Mouse (Mus musculus) limb, embryonic 12.5 days (tissue): Measurements from ENCODE around the gene Ppp1r18. TPM values are rescaled to one million over a fixed set of nuclear protein-coding genes. Genes with fewer than 3 reads are reported as not detected.

Source experiments
- ATAC-seq: fragments of 200-750 bp; cut with Nextera tagmentation; 2 replicates; pipeline ENCODE4 v1.8.0; 2017; ENCODE audit warnings: low read depth, moderate TSS enrichment; ENCODE audit not compliant: insufficient number of reproducible peaks, insufficient read depth, low FRiP score, low TSS enrichment
- H3K27ac ChIP-seq: fragments of 300-500 bp; sonication (generic); 2 replicates; pipeline ENCODE4 v1.5.1; 2016; ENCODE audit warnings: mild to moderate bottlenecking, moderate library complexity
- H3K27me3 ChIP-seq: fragments of 300-500 bp; sonication (generic); 2 replicates; pipeline ENCODE4 v1.6.1; 2016; ENCODE audit warnings: mild to moderate bottlenecking, moderate library complexity
- H3K36me3 ChIP-seq: fragments of 300-500 bp; sonication (generic); 2 replicates; pipeline ENCODE4 v1.6.1; 2016; ENCODE audit warnings: mild to moderate bottlenecking, moderate library complexity
- H3K4me1 ChIP-seq: fragments of 300-500 bp; sonication (generic); replicated peaks from 2 replicates; pipeline ENCODE4 v1.6.1; 2016
- H3K4me2 ChIP-seq: fragments of 300-500 bp; sonication (generic); 2 replicates; pipeline ENCODE4 v1.6.1; 2016; ENCODE audit warnings: mild to moderate bottlenecking, moderate library complexity
- H3K4me3 ChIP-seq: fragments of 300-500 bp; sonication (generic); replicated peaks from 2 replicates; pipeline ENCODE4 v1.5.1; 2016; ENCODE audit warnings: mild to moderate bottlenecking
- H3K9ac ChIP-seq: fragments of 300-500 bp; sonication (generic); replicated peaks from 2 replicates; pipeline ENCODE4 v1.6.1; 2016; ENCODE audit warnings: mild to moderate bottlenecking, moderate library complexity
- H3K9me3 ChIP-seq: fragments of 300-500 bp; sonication (generic); 2 replicates; pipeline ENCODE4 v1.6.1; 2016; ENCODE audit warnings: mild to moderate bottlenecking, moderate library complexity
- WGBS: fragments of 180-500 bp; shearing (Covaris S2); methylation state at CpG from one replicate; pipeline ENCODE4 v1.1.7; 2016; 5-methylcytosine and 5-hydroxymethylcytosine counted together
- polyA plus RNA-seq: library from polyadenylated mRNA; unstranded; fragments of >200 nt; fragmentation: Nextera tagmentation; extraction: Ambion mirVana; gene quantifications from 2 replicates; pipeline ENCODE4 v1.2.1, GENCODE M21; 2016

Ppp1r18 gene
- polyA plus RNA-seq, 1 experiment from 2014 or later, result 21.3 TPM

DNA sequence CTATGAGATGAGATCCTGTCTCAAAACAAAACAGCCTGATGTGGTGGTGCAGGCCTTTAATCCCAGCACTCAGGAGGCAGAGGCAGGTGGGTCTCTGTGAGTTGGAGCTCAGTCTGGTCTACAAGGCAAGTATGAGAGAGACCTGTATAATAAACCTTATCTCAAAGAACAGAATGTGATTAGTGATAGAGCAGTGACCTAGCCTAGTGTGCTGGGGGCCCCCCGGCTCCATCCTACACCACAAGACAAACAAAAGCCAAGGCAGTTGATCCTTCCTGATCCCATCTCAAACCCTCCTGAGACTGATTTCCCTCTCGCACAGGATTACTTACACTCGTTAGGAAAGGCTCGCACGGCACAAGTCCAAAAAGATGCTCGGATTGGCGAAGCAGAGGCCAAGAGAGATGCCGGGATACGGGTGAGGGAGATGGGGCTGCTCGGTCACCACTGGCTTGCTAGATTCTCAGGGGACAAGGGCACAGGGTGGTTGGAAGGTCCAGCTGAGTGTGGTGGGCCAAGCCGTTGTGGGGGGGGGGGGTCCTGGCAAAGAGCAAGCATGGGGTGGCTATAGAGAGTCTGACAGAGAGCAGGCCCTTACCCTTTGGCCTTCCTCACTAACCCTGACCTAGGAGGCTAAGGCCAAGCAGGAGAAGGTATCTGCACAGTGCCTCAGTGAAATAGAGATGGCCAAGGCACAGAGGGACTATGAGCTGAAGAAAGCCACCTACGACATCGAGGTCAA is 40.1 kb upstream of the Ppp1r18 start:
- H3K4me2 ChIP-seq, result no peak overlapping the region
- WGBS, result 94% methylated on average over 13 of the region's 13 CpGs

DNA sequence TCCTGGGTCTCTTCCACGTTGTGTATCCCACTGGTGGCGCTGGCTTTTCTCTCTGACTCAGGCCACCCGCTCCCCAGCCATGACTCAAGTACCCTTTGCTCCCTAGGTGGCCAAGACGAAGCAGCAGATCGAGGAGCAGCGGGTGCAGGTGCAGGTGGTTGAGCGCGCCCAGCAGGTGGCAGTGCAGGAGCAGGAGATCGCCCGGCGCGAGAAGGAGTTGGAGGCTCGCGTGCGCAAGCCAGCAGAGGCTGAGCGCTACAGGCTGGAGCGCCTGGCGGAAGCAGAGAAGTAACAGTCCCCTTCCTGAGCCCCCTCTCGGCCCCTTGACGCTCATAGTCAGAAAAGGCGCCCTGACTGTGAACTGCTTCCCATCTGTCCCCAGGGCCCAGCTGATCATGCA is 35.7 kb upstream of the Ppp1r18 start:
- peak; percentile 48 for ATAC-seq
- H3K4me3 ChIP-seq, result peak overlapping the region; percentile 18
- peak overlapping the region; percentile 45 for H3K4me2 ChIP-seq
- H3K27ac ChIP-seq, result peak overlapping the region; percentile 72
- H3K9me3 ChIP-seq, result no peaks in the 10 kb centered on the region
- peaks cover 82% of the 10 kb centered on the region for H3K36me3 ChIP-seq
- H3K27me3 ChIP-seq, result no peaks in the 10 kb centered on the region
- H3K4me1 ChIP-seq, result peaks cover 26% of the 10 kb centered on the region
- 0 out of 2 replicates have a peak overlapping the region, but pooled peaks have one; percentile 27 for H3K9ac ChIP-seq
- WGBS, result 1% methylated on average over 21 of the region's 21 CpGs

More for the DNA sequence above, 40.1 kb upstream of the Ppp1r18 start:
- no peak overlapping the region for H3K9ac ChIP-seq
- H3K27me3 ChIP-seq, result peaks cover 4% of the 10 kb centered on the region; the same call in 1 of the 2 replicates
- no peaks in the 10 kb centered on the region for H3K9me3 ChIP-seq
- ATAC-seq, result no peak
- H3K36me3 ChIP-seq, result peaks cover 43% of the 10 kb centered on the region
- H3K27ac ChIP-seq, result no peak overlapping the region
- no peak overlapping the region for H3K4me3 ChIP-seq
- H3K4me1 ChIP-seq, result peaks cover 32% of the 10 kb centered on the region

DNA sequence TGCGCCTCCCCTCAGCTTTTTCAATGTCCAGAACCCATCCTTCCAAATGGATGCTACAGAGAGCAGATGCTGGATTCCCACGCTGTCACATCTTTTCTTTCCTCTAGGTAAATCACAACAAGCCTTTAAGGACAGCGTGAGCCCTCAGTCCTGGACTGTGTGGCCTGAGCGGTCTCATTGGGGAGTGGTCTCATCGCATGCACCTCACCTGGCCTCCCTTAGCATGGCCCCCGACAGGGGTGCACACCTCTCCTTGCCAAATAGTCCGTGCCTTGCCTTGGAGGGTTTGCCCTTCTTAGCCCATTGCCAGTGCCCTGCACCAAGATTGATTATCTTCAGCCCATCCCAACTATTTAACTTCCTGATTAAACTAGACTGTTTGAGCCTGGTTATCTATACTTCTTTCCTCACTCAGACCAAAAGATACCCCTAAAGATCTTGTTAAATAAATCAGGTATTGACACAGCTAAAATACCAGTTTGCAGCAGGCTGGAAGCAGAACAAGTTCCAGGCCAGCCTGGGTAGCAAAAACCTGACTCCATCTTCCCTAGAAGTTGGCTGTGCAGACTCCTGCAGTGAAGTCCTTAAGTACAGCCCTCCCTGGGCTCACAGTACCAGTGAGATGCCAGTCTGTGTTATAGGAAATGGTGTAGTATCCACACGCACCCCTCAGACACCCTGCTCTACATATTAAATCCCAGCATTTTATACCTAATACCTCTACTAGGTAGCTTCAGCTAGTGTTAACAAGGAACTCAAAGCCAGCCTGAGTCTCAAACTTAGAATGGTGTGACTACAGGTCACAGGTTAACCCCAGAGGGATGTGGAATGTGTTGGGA is 32.8 kb upstream of the Ppp1r18 start:
- H3K36me3 ChIP-seq, result peaks cover 76% of the 10 kb centered on the region
- no peak overlapping the region for H3K4me2 ChIP-seq
- 66% methylated on average over 8 of the region's 8 CpGs for WGBS
- no peak overlapping the region; the same call in 1 of the 2 replicates for H3K4me3 ChIP-seq
- no peaks in the 10 kb centered on the region for H3K9me3 ChIP-seq
- peaks cover 40% of the 10 kb centered on the region for H3K4me1 ChIP-seq
- no peaks in the 10 kb centered on the region for H3K27me3 ChIP-seq
- 0 out of 2 replicates have a peak overlapping the region, but pooled peaks have one; percentile 5 for H3K27ac ChIP-seq
- no peak for ATAC-seq
- no peak overlapping the region for H3K9ac ChIP-seq

DNA sequence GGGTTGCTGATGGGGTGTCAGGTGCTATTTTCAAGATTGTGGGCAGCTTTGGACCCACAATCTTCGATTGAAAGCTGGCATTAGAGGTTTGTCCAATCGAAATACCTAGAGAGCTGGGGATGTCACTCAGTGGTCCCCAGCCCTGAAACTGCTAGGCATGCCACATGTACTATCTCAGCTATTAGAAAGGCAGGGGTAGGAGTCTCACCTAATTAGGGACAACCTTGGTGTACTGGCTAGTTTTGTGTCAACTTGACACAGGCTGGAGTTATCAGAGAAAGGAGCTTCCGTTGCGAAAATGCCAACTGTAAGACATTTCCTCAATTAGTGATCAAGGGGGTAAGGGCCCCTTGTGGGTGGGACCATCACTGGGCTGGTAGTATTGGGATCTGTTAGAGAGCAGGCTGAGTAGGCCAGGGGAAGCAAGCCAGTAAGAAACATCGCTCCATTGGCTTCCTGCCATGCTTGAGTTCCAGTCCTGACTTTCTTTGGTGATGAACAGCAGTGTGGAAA is 32.1 kb upstream of the Ppp1r18 start:
- Histone ChIP-seq H3K4me3 (no peak overlapping the region), H3K9me3 (no peaks in the 10 kb centered on the region), H3K36me3 (peaks cover 70% of the 10 kb centered on the region), H3K27me3 (no peaks in the 10 kb centered on the region), H3K9ac (no peak overlapping the region), H3K4me1 (peaks cover 40% of the 10 kb centered on the region), H3K4me2 (no peak overlapping the region), H3K27ac (no peak overlapping the region)
- WGBS, result 22% methylated on average over 5 of the region's 5 CpGs
- ATAC-seq, result no peak

DNA sequence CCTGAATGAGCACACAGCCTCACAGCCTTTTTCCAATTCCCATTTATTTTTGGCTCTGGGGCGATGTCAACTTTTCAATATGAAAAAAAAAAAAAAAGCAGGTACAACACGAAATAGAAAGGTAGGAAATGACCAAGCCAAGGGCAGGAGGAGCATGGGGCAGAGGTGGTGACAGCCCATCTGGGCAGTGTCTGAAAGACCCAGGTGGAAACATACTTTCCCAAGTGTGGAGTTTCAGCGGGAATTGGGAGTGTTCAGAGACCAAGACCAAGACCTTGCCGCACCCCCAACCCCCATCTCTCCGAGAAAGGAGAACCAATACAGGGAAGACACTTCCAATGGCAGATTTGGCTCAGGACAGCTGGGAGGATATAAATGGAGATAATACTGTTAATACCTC is 31.5 kb upstream of the Ppp1r18 start:
- H3K4me1 ChIP-seq, result peaks cover 40% of the 10 kb centered on the region
- no peak for ATAC-seq
- H3K36me3 ChIP-seq, result peaks cover 66% of the 10 kb centered on the region
- H3K4me2 ChIP-seq, result peak overlapping the region; percentile 1
- no peak overlapping the region for H3K4me3 ChIP-seq
- no peak overlapping the region for H3K9ac ChIP-seq
- 60% methylated on average over 5 of the region's 5 CpGs for WGBS
- H3K27ac ChIP-seq, result no peak overlapping the region
- no peaks in the 10 kb centered on the region for H3K27me3 ChIP-seq
- H3K9me3 ChIP-seq, result no peaks in the 10 kb centered on the region

DNA sequence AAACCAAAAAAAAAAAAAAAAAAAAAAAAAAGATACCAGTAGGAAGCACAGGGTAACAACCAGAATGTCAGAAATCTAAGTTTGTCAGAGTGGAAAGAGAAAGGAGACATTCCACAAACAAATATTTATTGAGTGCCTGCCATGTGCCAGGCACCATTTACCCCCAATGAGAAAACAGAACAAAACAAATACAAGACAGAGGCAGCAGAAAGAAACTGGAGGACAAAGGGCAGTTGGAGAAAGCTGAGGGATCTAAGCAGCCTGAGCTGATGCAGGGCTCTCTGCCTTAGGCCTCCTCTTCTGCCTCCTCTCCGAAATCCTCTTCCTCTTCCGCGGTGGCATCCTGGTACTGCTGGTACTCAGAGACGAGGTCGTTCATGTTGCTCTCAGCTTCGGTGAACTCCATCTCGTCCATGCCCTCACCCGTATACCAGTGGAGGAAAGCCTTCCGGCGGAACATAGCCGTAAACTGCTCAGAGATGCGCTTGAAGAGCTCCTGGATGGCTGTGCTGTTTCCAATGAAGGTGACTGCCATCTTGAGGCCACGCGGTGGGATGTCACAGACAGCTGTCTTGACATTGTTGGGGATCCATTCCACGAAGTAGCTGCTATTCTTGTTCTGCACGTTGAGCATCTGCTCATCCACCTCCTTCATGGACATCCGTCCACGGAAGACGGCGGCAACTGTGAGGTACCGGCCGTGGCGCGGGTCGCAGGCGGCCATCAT is 30.5 kb upstream of the Ppp1r18 start:
- Histone ChIP-seq H3K9ac (peak overlapping the region; percentile 52), H3K36me3 (peaks cover 66% of the 10 kb centered on the region), H3K27ac (0 out of 2 replicates have a peak overlapping the region, but pooled peaks have one; percentile 41), H3K27me3 (no peaks in the 10 kb centered on the region), H3K9me3 (no peaks in the 10 kb centered on the region), H3K4me1 (peaks cover 41% of the 10 kb centered on the region), H3K4me3 (peak overlapping the region; percentile 81), H3K4me2 (peak overlapping the region; percentile 74)
- ATAC-seq, result no peak
- 81% methylated on average over 26 of the region's 26 CpGs for WGBS

DNA sequence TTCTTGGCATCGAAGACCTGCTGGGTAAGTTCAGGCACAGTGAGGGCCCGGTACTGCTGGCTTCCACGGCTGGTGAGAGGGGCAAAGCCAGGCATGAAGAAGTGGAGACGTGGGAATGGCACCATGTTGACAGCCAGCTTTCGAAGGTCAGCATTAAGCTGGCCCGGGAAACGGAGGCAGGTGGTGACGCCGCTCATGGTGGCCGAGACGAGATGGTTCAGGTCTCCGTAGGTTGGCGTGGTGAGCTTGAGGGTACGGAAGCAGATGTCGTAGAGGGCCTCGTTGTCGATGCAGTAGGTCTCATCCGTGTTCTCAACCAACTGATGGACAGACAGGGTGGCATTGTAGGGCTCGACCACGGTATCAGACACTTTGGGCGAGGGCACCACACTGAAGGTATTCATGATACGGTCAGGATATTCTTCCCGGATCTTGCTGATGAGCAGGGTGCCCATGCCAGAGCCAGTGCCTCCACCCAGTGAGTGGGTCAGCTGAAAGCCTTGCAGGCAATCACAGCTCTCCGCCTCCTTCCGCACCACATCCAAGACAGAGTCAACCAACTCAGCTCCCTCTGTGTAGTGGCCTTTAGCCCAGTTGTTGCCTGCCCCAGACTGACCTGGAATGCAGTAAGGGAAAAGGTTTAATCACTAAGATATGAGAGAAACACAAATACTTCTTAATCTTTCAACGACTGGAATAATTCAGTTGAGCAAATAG is 29.8 kb upstream of the Ppp1r18 start:
- Histone ChIP-seq H3K9me3 (no peaks in the 10 kb centered on the region), H3K4me2 (peak overlapping the region; percentile 74), H3K27ac (0 out of 2 replicates have a peak overlapping the region, but pooled peaks have one; percentile 41), H3K4me3 (peak overlapping the region; percentile 81), H3K36me3 (peaks cover 59% of the 10 kb centered on the region), H3K4me1 (peaks cover 34% of the 10 kb centered on the region), H3K27me3 (no peaks in the 10 kb centered on the region), H3K9ac (peak overlapping the region; percentile 96)
- 83% methylated on average over 26 of the region's 26 CpGs for WGBS
- ATAC-seq, result no peak

DNA sequence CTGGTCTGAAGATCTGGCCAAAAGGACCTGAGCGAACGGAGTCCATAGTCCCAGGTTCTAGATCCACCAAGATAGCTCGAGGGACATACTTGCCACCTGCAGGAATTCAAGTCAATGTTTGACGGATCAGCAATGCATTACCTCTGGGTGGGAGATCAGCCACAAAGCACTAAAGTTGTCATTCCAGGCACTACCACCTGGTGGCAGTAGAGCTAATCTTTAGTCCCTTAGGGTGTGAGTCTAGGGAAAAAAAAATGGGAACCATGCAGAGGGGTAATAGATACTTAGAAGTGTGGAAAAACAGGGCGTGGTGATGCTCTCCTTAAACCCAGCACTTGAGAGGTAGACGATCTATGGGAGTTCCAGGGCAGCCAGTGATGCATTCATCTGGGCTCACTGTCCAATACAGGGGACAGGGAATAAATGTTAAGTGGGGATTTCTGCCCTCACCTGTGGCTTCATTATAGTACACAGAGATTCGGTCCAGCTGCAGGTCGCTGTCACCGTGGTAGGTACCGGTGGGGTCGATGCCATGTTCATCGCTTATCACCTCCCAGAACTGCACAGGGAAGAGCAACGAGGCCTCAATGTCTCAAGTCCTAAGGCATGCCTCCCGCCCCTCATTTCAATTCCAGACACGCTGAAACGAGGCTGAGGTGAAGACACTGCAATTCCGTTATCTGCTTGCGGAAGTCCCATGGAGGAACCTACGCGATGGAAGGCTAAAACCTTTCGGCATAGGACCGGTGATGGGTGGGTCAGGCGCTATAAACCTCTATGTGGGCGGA is 29.0 kb upstream of the Ppp1r18 start:
- Histone ChIP-seq H3K4me1 (peaks cover 31% of the 10 kb centered on the region), H3K36me3 (peaks cover 53% of the 10 kb centered on the region), H3K9ac (peak overlapping the region; percentile 96), H3K9me3 (no peaks in the 10 kb centered on the region), H3K27ac (peak overlapping the region; percentile 99), H3K27me3 (no peaks in the 10 kb centered on the region), H3K4me3 (peak overlapping the region; percentile 81), H3K4me2 (peak overlapping the region; percentile 74)
- 8% methylated on average over 24 of the region's 24 CpGs for WGBS
- ATAC-seq, result no peak

DNA sequence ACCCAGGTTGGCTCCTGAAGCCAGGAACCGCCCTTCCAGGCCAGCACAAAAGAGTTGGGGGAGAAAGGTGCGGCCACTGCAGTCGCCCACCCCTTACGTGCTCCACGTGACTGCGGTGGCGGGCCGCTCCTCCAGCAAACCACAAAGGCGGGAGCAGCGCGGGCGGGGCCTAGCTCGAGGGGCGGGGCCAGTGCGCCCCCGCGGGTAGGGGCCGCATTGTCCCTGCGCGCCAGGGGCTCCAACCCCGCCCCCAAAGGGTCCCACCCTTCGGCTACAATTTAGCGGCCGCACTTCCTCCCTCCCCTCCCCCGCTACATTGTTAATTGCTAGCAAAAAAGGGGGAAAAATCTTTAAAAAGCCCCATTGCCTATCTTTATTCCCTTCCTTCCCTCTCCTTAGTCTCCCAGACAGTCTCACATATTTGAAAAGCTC is 28.4 kb upstream of the Ppp1r18 start:
- H3K27ac ChIP-seq, result peak overlapping the region; percentile 99
- WGBS, result 0% methylated on average over 25 of the region's 25 CpGs

More for the DNA sequence above, 28.4 kb upstream of the Ppp1r18 start:
- peak overlapping the region; percentile 96 for H3K9ac ChIP-seq
- H3K36me3 ChIP-seq, result peaks cover 47% of the 10 kb centered on the region
- no peaks in the 10 kb centered on the region for H3K27me3 ChIP-seq
- H3K4me1 ChIP-seq, result peaks cover 32% of the 10 kb centered on the region
- H3K4me2 ChIP-seq, result peak overlapping the region; percentile 74
- H3K9me3 ChIP-seq, result no peaks in the 10 kb centered on the region
- peak; percentile 11; the same call in 1 of the 2 replicates for ATAC-seq
- peak overlapping the region; percentile 81 for H3K4me3 ChIP-seq
